Mouse (Mus musculus): ENCODE measurements around the gene Srp72. TPM values are rescaled to one million over a fixed set of nuclear protein-coding genes. Genes with fewer than 3 reads are reported as not detected.
A peak's percentile ranks its signal among the peaks of the same experiment; 100 is the strongest.
"Not testable (repeated sequence)": the region's sequence is repeated elsewhere in the genome, so short reads cannot be mapped to it uniquely, and the experiment has no call there.

The Srp72 gene
- polyA plus RNA-seq, 1 experiment from 2014 or later, result 89.7 TPM

- Histone ChIP-seq H3K9ac (peak within 1 kb of the TSS; percentile 63), H3K4me2 (peak within 1 kb of the TSS; percentile 82), H3K4me1 (replicated peaks) (no peaks in the 10 kb centered on the region; the same call in 1 of the 2 replicates), H3K27me3 (0 out of 2 replicates have a peak, but pooled peaks cover 3% of the 10 kb centered on the region), H3K4me3 (peak within 1 kb of the TSS; percentile 59), H3K9me3 (no peaks in the 10 kb centered on the region), H3K27ac (replicated peaks) (no peak within 1 kb of the TSS), H3K36me3 (no peaks in the 10 kb centered on the region)
- ATAC-seq (ENCODE audit: low read depth), result peak; percentile 99
- WGBS, result 13% methylated on average over 57 of the region's 57 CpGs
These were observed 41.3 kb downstream of the Srp72 start, which contains the start of gene Thegl for GRCm38 (mm10) chr5:77015544-77016482. Thegl (plus strand) TSS chr5:77016023.

GRCm38 (mm10) chr5:77028034-77028433 lies 53.6 kb downstream of the Srp72 start:
- Histone ChIP-seq H3K27me3 (no peaks in the 10 kb centered on the region), H3K4me1 (replicated peaks) (no peaks in the 10 kb centered on the region), H3K4me3 (no peak overlapping the region), H3K36me3 (no peaks in the 10 kb centered on the region), H3K9ac (no peak overlapping the region), H3K9me3 (no peaks in the 10 kb centered on the region), H3K4me2 (no peak overlapping the region), H3K27ac (replicated peaks) (no peak overlapping the region)
- ATAC-seq (ENCODE audit: low read depth), result no peak
- 83% methylated on average over 3 of the region's 3 CpGs for WGBS

DNA sequence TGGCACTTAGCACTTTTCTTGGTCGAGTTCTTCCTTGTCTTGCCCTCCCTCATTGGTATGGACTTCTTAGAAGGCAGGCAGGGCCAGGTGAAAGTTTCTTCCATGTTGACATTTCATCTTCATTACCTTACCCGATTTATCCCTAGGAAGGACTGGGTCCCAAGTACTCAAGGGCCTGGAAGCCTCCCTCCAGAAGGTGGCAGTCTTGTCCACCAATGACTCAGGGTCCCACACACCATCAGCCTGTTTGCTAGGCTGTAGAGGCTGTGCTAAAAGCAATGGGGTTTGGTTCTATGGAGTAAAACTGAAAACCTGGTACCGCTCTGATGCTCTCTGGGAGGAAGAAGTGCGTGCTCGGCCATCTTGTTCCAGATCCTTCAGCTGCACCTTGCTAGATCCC lies 55.3 kb downstream of the Srp72 start:
- Histone ChIP-seq H3K4me2 (no peak overlapping the region), H3K27ac (replicated peaks) (no peak overlapping the region), H3K36me3 (no peaks in the 10 kb centered on the region), H3K4me1 (replicated peaks) (no peaks in the 10 kb centered on the region), H3K9ac (no peak overlapping the region), H3K9me3 (no peaks in the 10 kb centered on the region), H3K27me3 (no peaks in the 10 kb centered on the region), H3K4me3 (no peak overlapping the region)
- 81% methylated on average over 5 of the region's 5 CpGs for whole genome bisulfite sequencing
- no peak for ATAC-seq (ENCODE audit: low read depth)

DNA sequence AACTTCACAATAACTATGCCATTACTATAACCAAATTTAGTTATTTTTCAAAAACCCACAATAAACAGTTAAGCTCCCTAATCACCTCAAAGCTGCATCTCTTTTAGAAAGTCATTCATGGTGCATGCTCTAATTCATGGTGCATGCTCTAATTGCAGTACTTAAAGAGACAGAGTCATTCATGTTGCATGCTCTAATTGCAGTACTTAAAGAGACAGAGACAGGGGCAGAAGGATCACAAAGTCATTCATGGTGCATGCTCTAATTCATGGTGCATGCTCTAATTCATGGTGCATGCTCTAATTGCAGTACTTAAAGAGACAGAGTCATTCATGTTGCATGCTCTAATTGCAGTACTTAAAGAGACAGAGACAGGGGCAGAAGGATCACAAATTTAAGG lies 60.6 kb downstream of the Srp72 start:
- H3K9me3 ChIP-seq; H3K27ac ChIP-seq (replicated peaks); H3K36me3 ChIP-seq; H3K9ac ChIP-seq; ATAC-seq (ENCODE audit: low read depth); H3K4me1 ChIP-seq (replicated peaks); H3K27me3 ChIP-seq; H3K4me3 ChIP-seq; H3K4me2 ChIP-seq: not testable (repeated sequence)

DNA sequence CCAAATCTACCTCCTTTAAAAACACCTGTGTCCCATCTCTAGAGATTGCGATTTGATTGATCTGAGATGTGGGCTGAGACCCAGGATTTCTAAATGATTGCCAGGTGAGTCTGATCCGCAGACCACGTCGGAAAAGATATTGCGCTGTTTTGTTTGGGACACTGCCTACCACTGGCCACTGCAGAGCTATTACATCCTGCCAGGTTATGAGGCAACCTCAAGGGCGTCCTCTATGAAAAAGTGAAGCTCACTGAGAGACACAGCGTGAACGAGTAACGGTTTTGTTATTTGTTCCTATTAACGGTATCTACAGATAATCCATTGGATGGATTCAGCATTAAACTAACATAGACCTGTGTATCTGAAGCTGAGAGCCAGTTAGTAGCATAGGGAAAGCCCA lies 64.0 kb downstream of the Srp72 start:
- Histone ChIP-seq H3K36me3 (no peaks in the 10 kb centered on the region), H3K9ac (no peak overlapping the region), H3K4me3 (no peak overlapping the region), H3K4me1 (replicated peaks) (no peaks in the 10 kb centered on the region), H3K27ac (replicated peaks) (no peak overlapping the region), H3K4me2 (no peak overlapping the region), H3K27me3 (no peaks in the 10 kb centered on the region), H3K9me3 (peaks cover 7% of the 10 kb centered on the region; the same call in 1 of the 2 replicates)
- 91% methylated on average over 10 of the region's 10 CpGs for WGBS
- ATAC-seq (ENCODE audit: low read depth), result no peak

- H3K27ac ChIP-seq (replicated peaks), result no peak overlapping the region
- peaks cover 7% of the 10 kb centered on the region; the same call in 1 of the 2 replicates for H3K9me3 ChIP-seq
- no peak for ATAC-seq (ENCODE audit: low read depth)
- no peak overlapping the region for H3K9ac ChIP-seq
- H3K4me1 ChIP-seq (replicated peaks), result no peaks in the 10 kb centered on the region
- H3K27me3 ChIP-seq, result no peaks in the 10 kb centered on the region
- H3K36me3 ChIP-seq, result no peaks in the 10 kb centered on the region
- H3K4me3 ChIP-seq, result no peak overlapping the region
- H3K4me2 ChIP-seq, result no peak overlapping the region
These were observed 64.9 kb downstream of the Srp72 start for GRCm38 (mm10) chr5:77039391-77039790.

- Histone ChIP-seq H3K36me3 (no peaks in the 10 kb centered on the region), H3K27me3 (no peaks in the 10 kb centered on the region), H3K9ac (no peak overlapping the region), H3K4me1 (replicated peaks) (no peaks in the 10 kb centered on the region), H3K27ac (replicated peaks) (no peak overlapping the region), H3K4me3 (no peak overlapping the region), H3K4me2 (no peak overlapping the region), H3K9me3 (no peaks in the 10 kb centered on the region)
- no peak for ATAC-seq (ENCODE audit: low read depth)
- 45% methylated on average over 5 of the region's 5 CpGs for WGBS
These were observed 69.9 kb downstream of the Srp72 start for GRCm38 (mm10) chr5:77044362-77044761.

Other genes with a start within 250 kb of the Srp72 start
- 18.3 and 21.6 TPM in 2 replicates for gene Aasdh, start 69.2 kb upstream of the Srp72 start, polyA plus RNA-seq (2015; fragmentation: Nextera tagmentation; extraction: Ambion mirVana)
- gene Paics, start 23.4 kb upstream of the Srp72 start, polyA plus RNA-seq (2015; fragmentation: Nextera tagmentation; extraction: Ambion mirVana), result 178 and 195 TPM in 2 replicates
- gene Ppat, start 23.1 kb upstream of the Srp72 start, polyA plus RNA-seq (2015; fragmentation: Nextera tagmentation; extraction: Ambion mirVana), result 12.9 and 16.9 TPM in 2 replicates
- gene Arl9, start 29.4 kb downstream of the Srp72 start, polyA plus RNA-seq (2015; fragmentation: Nextera tagmentation; extraction: Ambion mirVana), result not detected in 2 replicates
- gene Thegl, start 41.3 kb downstream of the Srp72 start, polyA plus RNA-seq (2015; fragmentation: Nextera tagmentation; extraction: Ambion mirVana), result 0.18 and 1.1 TPM in 2 replicates
- 8.8 and 9.2 TPM in 2 replicates for gene Hopx, start 140.4 kb downstream of the Srp72 start, polyA plus RNA-seq (2015; fragmentation: Nextera tagmentation; extraction: Ambion mirVana)
- 4.8 and 5.1 TPM in 2 replicates for gene Spink2, start 236.8 kb downstream of the Srp72 start, polyA plus RNA-seq (2015; fragmentation: Nextera tagmentation; extraction: Ambion mirVana)

Measured in neural tube, embryonic 13.5 days (tissue).